9 mouse cellular contexts compared by ENCODE assay signal in the genomic region with DNA sequence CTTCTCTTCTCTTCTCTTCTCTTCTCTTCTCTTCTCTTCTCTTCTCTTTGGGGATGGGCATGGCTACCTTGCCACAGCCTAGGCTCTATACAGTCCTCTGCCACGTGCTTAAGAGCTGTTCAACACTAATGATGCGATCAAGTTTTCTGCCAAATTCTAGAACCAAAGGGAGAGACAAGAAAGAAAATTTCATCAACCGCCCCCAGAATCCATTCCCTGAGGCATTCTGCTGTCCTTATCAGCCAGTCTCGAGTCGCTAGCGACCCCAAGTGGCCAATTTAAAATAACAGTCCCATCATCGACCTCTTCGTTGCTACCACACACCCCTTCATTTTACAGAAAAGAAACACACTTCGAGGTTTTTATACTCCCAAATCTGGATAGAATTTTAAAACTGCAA.
DNase-seq lines count a peak whose midpoint lies in the region; ATAC-seq and TF ChIP-seq lines count a peak whose summit lies in the region.
"Had no signal": no experiment of that assay in that cellular context is flagged by ENCODE, and none has a peak within 500 bp of the region (broad histone marks: within the 10 kb centered on the region; RNA-seq: fewer than 3 reads in every experiment).

No protein-coding gene starts in this region.

- no peaks in the 10 kb centered on the region for H3K36me3 ChIP-seq in forebrain, postnatal 0 days (ENCODE audit: insufficient read depth)
- H3K36me3 ChIP-seq in liver, embryonic 15.5 days (replicated peaks): no peaks in the 10 kb centered on the region

- no peaks in the 10 kb centered on the region for H3K27me3 ChIP-seq in forebrain, postnatal 0 days (ENCODE audit: insufficient read depth, low read length)
- H3K27me3 ChIP-seq in liver, embryonic 15.5 days: no peaks in the 10 kb centered on the region

- peak; percentile 88 for ATAC-seq in forebrain, postnatal 0 days
- ATAC-seq in liver, embryonic 15.5 days (ENCODE audit: insufficient read depth): no peak

- DNase-seq in MN1 (ENCODE audit: low spot score): peak; percentile 51
- DNase-seq in cerebellum, adult 18-20 months: peak; percentile 21 to 39
- peak; percentile 94 for DNase-seq in forebrain, postnatal 0 days
- peak; percentile 28 for DNase-seq in heart, postnatal 25 days (ENCODE audit: low spot score)
- DNase-seq in layer of hippocampus, adult 11-12 months (ENCODE audit: low spot score): peak; percentile 92
- peak; percentile 25 for DNase-seq in ovary, adult 18-20 months (ENCODE audit: low spot score)
- peak; percentile 60 to 86 for DNase-seq in urinary bladder, postnatal 4 days (ENCODE audit: low spot score in 2 of 2)

- peak overlapping the region; percentile 29; the same call in 1 of the 2 replicates for H3K9ac ChIP-seq in forebrain, postnatal 0 days
- H3K9ac ChIP-seq in liver, embryonic 15.5 days: no peak overlapping the region

- no peaks in the 10 kb centered on the region for H3K9me3 ChIP-seq in forebrain, postnatal 0 days (ENCODE audit: low read length)
- no peaks in the 10 kb centered on the region for H3K9me3 ChIP-seq in liver, embryonic 15.5 days (replicated peaks)

- peak; percentile 90 for TF ChIP-seq CTCF in forebrain, postnatal 0 days (IDR thresholded peaks at IDR 0.05; ENCODE audit: low read depth)

- no peak overlapping the region for H3K4me3 ChIP-seq in forebrain, postnatal 0 days (ENCODE audit: low read depth, low read length)
- no peak overlapping the region for H3K4me3 ChIP-seq in liver, embryonic 15.5 days (replicated peaks)
- H3K4me3 ChIP-seq: erythroblast, embryonic 14.5 days had no signal

- H3K27ac ChIP-seq in forebrain, postnatal 0 days (ENCODE audit: low read depth, low read length): peak overlapping the region; percentile 65; the same call in 1 of the 2 replicates
- no peak overlapping the region for H3K27ac ChIP-seq in liver, embryonic 15.5 days (replicated peaks)

- 0% methylated on average over 9 of the region's 9 CpGs for WGBS in forebrain, postnatal 0 days
- 0% methylated on average over 9 of the region's 9 CpGs for WGBS in liver, embryonic 15.5 days (ENCODE audit: insufficient replicate concordance)

- H3K4me1 ChIP-seq in forebrain, postnatal 0 days (ENCODE audit: insufficient read depth): peaks cover 4% of the 10 kb centered on the region; the same call in 1 of the 2 replicates
- no peaks in the 10 kb centered on the region for H3K4me1 ChIP-seq in liver, embryonic 15.5 days (replicated peaks)

- peak overlapping the region; percentile 48 for H3K4me2 ChIP-seq in forebrain, postnatal 0 days (ENCODE audit: low read depth)
- H3K4me2 ChIP-seq in liver, embryonic 15.5 days: peak overlapping the region; percentile 29; the same call in 1 of the 2 replicates

- intact Hi-C loops in heart, postnatal 25 days (cut with DNase I): loop anchor here (1.0 to 2.0 kb wide), 3 partner anchors 571 to 974 kb away; no protein-coding TSS in a partner anchor

Comparison
In these comparisons a context has a peak if more than half of its experiments do, and no peak if none do; other contexts are left out.
1. DNase-seq: peak in every context shown above with its lines; median percentile 94 in forebrain, postnatal 0 days; 92 in layer of hippocampus, adult 11-12 months; 73 in urinary bladder, postnatal 4 days; 51 in MN1; 30 in cerebellum, adult 18-20 months; 28 in heart, postnatal 25 days; 25 in ovary, adult 18-20 months.